Mouse (Mus musculus): Measurements from ENCODE around the gene Stac2. TPM values are rescaled to one million over a fixed set of nuclear protein-coding genes. Genes with fewer than 3 reads are reported as not detected.
A peak's percentile ranks its signal among the peaks of the same experiment; 100 is the strongest.

The Stac2 gene
- polyA plus RNA-seq, 1 experiment = 5.5 TPM

DNA sequence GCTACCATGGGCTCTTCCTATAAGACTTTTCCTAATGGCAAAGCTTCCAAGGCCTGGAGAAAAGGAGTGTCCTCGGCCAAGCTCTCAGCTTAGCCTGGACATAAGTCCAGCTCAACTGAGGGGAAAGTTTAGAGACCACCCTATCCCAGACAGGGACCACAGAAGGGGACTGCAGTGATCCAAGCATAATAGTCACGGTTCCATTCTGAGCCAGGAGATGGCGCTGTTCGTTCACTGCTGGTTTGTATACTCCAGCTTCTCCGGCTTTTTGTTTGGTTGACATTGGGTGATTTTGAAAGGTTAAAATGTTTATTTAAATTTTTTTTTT is 21.9 kb downstream of the Stac2 start:
- TF ChIP-seq CTCF (IDR thresholded peaks at IDR 0.05; ENCODE audit: borderline replicate concordance, extremely low read depth, insufficient read depth, insufficient read length) (peak; percentile 86; the same call in 1 of the 2 replicates), POLR2A (IDR thresholded peaks at IDR 0.05; ENCODE audit: borderline replicate concordance, extremely low read depth, insufficient read depth, insufficient read length, poor library complexity, severe bottlenecking) (no peak)
- DNase-seq (ENCODE audit: low read depth) = peak; percentile 84

DNA sequence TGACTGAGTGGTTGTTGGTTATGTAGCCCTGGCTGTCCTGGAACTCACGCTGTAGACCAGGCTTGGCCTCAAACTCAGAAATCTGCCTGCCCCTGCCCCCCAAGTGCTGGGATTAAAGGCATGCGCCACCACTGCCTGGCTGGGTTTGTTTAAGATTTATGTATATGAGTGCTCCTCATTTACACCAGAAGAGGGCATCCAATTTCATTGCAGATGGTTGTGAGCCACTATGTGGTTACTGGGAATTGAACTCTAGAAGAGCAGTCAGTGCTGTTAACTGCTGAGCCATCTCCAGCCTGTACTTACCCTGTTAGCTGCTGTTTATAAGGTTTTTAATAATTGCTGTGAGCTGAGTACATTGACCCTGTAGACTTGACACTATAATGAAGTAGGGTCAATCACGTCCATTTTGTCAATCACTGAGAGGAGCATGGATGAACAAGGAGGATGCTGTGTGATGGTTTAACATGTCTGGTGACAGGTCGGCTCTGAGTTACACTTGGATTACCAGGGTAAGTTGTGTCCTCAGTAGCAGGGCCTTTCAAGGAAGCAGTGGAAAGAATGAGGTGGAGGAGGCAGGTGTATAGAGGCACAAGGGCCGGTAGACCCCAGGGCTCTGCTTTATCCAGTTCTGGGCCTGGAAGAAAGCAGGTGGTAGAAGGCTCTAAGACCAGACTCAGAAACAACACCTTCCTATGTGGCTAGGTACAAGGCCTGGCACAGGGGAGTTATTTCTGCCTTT is 22.4 kb downstream of the Stac2 start:
- peak; percentile 14 for DNase-seq (ENCODE audit: low read depth)

DNA sequence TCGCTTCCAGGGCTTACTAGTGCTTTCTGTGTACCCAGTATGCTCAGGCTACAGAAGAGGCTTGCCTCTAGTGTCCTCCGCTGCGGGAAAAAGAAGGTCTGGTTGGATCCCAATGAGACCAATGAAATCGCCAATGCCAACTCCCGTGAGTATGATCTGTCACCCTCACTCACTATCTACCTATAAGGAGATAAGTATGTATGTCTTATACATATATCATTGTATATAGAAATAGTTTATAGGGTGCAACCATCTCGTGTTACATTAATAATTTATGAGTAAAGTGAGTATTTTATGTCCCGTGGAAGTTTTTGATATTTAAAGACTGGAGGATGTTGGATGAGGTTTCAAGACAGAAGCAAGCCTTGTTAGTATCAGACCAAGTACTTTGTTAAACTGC is 25.5 kb downstream of the Stac2 start:
- no peak for TF ChIP-seq CTCF (IDR thresholded peaks at IDR 0.05; ENCODE audit: borderline replicate concordance, extremely low read depth, insufficient read depth, insufficient read length)
- no peak for TF ChIP-seq POLR2A (IDR thresholded peaks at IDR 0.05; ENCODE audit: borderline replicate concordance, extremely low read depth, insufficient read depth, insufficient read length, poor library complexity, severe bottlenecking)
- no peak for DNase-seq (ENCODE audit: low read depth)

More for the DNA sequence above, 22.4 kb downstream of the Stac2 start:
- TF ChIP-seq POLR2A (IDR thresholded peaks at IDR 0.05; ENCODE audit: borderline replicate concordance, extremely low read depth, insufficient read depth, insufficient read length, poor library complexity, severe bottlenecking) = no peak
- no peak for TF ChIP-seq CTCF (IDR thresholded peaks at IDR 0.05; ENCODE audit: borderline replicate concordance, extremely low read depth, insufficient read depth, insufficient read length)

DNA sequence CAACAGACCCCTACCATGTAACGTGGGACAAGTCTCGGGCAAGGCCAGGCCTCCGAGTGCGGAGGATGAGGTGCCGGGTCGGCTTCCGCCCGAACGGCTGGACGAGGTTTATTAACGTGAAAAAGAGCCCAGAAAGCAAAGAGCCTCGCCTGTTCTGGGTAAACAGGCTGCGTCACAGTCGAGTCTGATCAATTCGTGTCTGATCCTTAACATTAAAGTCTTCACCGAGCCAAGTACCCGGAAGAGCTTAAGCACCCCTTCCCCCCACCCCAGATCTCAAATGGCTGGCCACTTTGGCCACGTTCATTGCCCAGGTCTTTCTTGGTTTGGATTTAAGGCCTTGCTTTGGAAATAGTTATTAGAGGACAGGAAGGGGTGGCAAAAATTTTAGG is 26.0 kb downstream of the Stac2 start:
- TF ChIP-seq CTCF (IDR thresholded peaks at IDR 0.05; ENCODE audit: borderline replicate concordance, extremely low read depth, insufficient read depth, insufficient read length) (no peak), POLR2A (IDR thresholded peaks at IDR 0.05; ENCODE audit: borderline replicate concordance, extremely low read depth, insufficient read depth, insufficient read length, poor library complexity, severe bottlenecking) (no peak)
- no peak for DNase-seq (ENCODE audit: low read depth)

DNA sequence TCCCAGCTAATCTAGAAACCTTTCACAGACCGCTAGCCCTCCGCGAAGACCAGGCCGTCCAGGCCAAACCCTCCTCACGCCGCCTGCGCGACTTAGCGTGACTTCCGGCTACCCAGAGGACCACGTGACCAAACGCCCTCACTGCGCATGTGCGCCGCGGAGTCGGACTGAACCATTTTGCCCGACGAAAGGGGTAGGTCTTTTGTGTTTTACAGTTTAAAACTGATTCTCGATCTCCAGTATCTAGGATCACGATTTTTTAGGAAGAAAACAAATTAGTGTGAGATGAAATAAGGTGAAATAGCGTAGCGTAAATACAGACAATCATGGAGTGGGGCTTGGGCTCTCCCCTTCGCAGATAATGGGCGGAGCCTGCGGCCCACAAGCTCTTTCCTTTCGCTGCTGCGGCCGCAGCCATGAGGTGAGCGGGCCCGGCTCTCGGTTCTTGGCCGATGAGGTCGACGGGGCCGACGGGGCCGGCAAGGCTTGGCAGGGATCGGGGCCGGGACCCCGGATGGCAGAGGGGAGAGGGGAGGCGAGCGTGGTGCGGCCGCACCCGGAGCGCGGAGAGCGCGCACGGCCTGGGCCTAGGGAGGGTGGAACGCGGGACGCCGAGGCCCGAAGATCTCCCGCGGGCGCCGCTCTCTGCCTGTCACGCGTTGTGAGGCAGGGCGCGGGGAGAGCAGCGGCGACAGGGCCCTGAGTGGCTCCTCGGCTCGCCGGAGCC is 26.5 kb downstream of the Stac2 start, which contains the start of gene Rpl19:
Rpl19 (plus strand) TSS at position 141 of the 727 bp plus-strand sequence.
- TF ChIP-seq POLR2A (IDR thresholded peaks at IDR 0.05; ENCODE audit: borderline replicate concordance, extremely low read depth, insufficient read depth, insufficient read length, poor library complexity, severe bottlenecking) (peak; percentile 86; the same call in 1 of the 2 replicates), CTCF (IDR thresholded peaks at IDR 0.05; ENCODE audit: borderline replicate concordance, extremely low read depth, insufficient read depth, insufficient read length) (no peak)
- DNase-seq (ENCODE audit: low read depth) = peak; percentile 96

DNA sequence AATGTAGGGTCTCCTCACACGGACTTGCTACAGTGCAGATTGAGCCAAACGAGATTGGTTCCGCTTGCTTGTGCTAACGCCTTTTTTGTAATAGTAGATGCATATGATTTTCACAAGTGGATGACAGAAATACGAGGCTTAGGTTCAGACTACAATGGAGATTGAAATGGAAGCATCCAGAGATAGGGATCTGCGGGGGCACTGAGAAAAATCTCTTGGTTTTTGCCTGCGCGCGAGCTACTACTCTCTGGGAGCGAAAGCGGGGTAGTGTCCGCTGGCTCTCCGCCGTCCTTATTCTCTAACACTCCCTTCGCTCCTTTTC is 27.1 kb downstream of the Stac2 start:
- DNase-seq (ENCODE audit: low read depth) = no peak
- TF ChIP-seq POLR2A (IDR thresholded peaks at IDR 0.05; ENCODE audit: borderline replicate concordance, extremely low read depth, insufficient read depth, insufficient read length, poor library complexity, severe bottlenecking) (no peak), CTCF (IDR thresholded peaks at IDR 0.05; ENCODE audit: borderline replicate concordance, extremely low read depth, insufficient read depth, insufficient read length) (no peak)

DNA sequence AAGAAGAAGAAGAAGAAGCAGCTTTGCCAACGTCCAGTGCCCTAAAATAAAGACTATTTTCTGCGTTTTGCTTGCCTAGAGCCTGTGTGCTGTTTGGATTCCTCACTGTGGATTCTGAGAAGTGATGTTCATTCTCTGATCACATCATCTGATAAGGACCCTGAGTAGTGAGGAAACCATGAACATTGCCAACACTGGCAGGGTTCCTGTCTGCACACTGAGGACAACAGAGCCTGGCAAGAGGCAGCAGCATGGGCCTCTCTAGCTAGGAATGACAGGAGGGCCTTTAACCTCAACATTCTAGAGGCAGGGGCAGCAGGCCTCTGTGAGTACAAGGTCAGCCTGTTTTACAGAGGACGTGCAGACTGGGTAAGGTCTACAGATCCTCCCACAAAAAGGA is 28.7 kb downstream of the Stac2 start:
- DNase-seq (ENCODE audit: low read depth) = no peak
- no peak for TF ChIP-seq POLR2A (IDR thresholded peaks at IDR 0.05; ENCODE audit: borderline replicate concordance, extremely low read depth, insufficient read depth, insufficient read length, poor library complexity, severe bottlenecking)

DNA sequence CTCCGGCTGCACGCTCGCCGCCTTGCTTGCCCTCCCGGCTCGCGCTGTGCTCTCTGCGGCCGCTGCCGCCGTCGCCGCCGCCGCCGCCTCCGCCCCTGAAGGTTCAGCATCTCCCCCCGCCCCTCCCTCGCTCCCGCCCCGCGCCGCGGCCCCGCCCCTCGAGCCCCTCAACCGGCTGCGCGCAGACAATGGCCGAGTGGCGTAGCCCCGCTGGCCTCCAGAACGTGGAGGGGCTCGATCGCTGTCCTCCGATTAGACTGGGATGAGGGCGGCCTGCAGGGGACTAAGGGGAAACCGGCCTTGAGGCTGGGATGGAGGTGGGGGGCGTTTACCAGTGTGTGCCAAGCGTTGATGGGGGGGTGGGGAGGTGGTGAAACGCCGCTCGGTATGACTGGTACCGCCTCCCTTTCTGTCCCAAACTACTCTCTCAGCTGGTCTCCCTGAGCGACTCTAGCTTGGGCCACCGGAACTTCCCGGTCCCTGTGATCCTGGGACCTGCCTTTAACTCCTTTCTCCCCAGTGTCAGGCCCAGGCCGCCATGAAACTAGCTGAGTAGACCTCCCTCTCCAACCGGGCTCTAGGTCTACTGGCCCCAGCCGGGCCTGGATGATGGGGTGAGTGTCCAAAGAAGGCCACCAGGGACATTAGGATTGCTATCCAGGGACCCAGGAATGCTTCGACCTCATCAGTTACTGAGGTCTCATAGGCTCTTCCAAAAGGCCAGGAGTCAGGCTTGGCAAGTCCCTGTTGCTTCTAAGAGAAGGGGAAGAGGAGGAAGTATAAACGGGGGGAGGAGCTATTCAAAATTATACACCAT is 30.5 kb downstream of the Stac2 start, which contains the start of gene Cacnb1:
Cacnb1 (minus strand) TSS at position 480 of the 817 bp plus-strand sequence.
- peak; percentile 89 for DNase-seq (ENCODE audit: low read depth)
- TF ChIP-seq CTCF (IDR thresholded peaks at IDR 0.05; ENCODE audit: borderline replicate concordance, extremely low read depth, insufficient read depth, insufficient read length) = no peak
- TF ChIP-seq POLR2A (IDR thresholded peaks at IDR 0.05; ENCODE audit: borderline replicate concordance, extremely low read depth, insufficient read depth, insufficient read length, poor library complexity, severe bottlenecking) = peak; percentile 60; the same call in 1 of the 2 replicates

DNA sequence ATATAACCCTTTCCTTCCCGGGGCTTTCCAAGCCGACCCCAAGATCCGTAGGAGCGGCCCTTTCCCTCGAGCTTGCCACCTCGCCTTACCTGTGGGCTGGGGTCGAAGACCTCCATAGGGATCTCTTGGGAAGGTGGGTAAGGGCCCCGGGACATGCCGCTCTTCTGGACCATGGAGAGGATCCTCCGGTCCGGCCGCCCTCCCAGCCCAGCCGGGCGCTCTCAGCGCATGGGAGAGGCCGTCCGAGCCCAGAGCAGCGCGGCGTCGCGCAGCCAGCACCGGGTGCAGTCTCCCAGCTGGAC is 31.1 kb downstream of the Stac2 start:
- TF ChIP-seq POLR2A (IDR thresholded peaks at IDR 0.05; ENCODE audit: borderline replicate concordance, extremely low read depth, insufficient read depth, insufficient read length, poor library complexity, severe bottlenecking) (no peak), CTCF (IDR thresholded peaks at IDR 0.05; ENCODE audit: borderline replicate concordance, extremely low read depth, insufficient read depth, insufficient read length) (no peak)

DNA sequence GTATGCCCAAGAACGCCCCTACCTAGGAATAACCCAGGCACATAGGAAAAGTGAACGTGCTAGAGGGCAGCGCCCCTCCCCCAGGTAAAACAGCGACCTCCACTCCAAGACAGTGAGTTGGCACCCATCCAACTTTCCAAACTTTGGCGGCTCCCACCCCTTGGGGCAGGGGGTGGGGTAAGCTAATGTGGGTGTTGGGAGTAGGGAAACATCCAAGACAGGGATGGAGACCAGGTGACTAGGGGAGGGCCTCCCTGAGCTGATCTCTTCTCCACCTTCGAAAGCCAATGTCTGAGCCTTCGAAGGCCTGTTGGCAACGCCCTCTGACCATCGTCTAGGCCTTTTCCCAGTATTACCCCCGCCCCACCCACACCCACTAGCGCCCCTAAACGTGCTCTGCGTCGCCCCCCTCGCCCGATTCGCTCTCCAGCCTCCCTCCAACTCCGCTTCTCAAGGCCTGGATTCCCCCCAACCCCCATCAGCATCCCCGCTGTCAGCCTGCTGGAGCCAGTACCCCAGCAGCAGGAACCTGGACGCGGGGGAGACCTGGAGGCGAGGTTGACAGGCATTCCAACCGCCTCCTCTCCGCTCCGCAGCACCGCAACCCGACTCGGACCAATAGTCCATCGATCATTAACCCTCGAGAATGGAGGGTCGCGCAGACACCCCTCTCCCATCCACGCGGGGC is 31.6 kb downstream of the Stac2 start:
- TF ChIP-seq CTCF (IDR thresholded peaks at IDR 0.05; ENCODE audit: borderline replicate concordance, extremely low read depth, insufficient read depth, insufficient read length) (no peak), POLR2A (IDR thresholded peaks at IDR 0.05; ENCODE audit: borderline replicate concordance, extremely low read depth, insufficient read depth, insufficient read length, poor library complexity, severe bottlenecking) (no peak)
- DNase-seq (ENCODE audit: low read depth) = peak; percentile 79

More for the DNA sequence above, 31.1 kb downstream of the Stac2 start:
- no peak for DNase-seq (ENCODE audit: low read depth)

DNA sequence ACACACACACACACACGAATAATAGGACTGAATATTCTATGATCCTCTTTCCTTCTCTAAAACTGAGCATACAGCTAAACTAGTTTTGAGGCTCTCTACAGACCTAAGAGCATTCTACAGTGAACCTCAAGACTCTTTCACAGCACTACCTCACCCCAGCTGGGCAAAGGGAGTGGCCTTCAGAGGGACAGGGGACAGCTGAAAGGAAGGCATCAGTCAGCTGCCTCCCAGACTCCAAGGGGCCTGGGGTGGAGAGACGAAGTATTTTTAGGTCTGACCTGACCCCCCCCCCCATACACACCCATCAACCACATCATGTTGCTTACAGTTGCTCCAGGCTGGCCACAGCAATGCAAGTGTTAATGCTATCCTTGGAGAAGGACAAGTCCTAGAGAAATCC is 32.1 kb downstream of the Stac2 start:
- DNase-seq (ENCODE audit: low read depth) = no peak
- TF ChIP-seq CTCF (IDR thresholded peaks at IDR 0.05; ENCODE audit: borderline replicate concordance, extremely low read depth, insufficient read depth, insufficient read length) (no peak), POLR2A (IDR thresholded peaks at IDR 0.05; ENCODE audit: borderline replicate concordance, extremely low read depth, insufficient read depth, insufficient read length, poor library complexity, severe bottlenecking) (no peak)
